Mouse (Mus musculus) midbrain, embryonic 16.5 days (tissue): ENCODE data around the gene Dst. TPM values are rescaled to one million over a fixed set of nuclear protein-coding genes. Genes with fewer than 3 reads are reported as not detected.
"Not testable (repeated sequence)": the region's sequence is repeated elsewhere in the genome, so short reads cannot be mapped to it uniquely, and the experiment has no call there.

Experiments used
- ATAC-seq: fragments of 200-750 bp; cut with Nextera tagmentation; 2 replicates; pipeline ENCODE4 v1.8.0; 2017; ENCODE audit warnings: moderate TSS enrichment
- H3K27ac ChIP-seq: fragments of 300-500 bp; sonication (generic); 2 replicates; pipeline ENCODE4 v1.5.1; 2014; ENCODE audit warnings: mild to moderate bottlenecking, low read length, mixed read lengths
- H3K27me3 ChIP-seq: fragments of 300-500 bp; sonication (generic); 2 replicates; pipeline ENCODE4 v1.6.1; 2014; ENCODE audit warnings: low read depth, low read length, mixed read lengths; ENCODE audit not compliant: control insufficient read depth, insufficient read depth
- H3K36me3 ChIP-seq: fragments of 300-500 bp; sonication (generic); 2 replicates; pipeline ENCODE4 v1.6.1; 2014; ENCODE audit warnings: mild to moderate bottlenecking, low read length, moderate library complexity, mixed read lengths; ENCODE audit not compliant: control insufficient read depth, insufficient read depth
- H3K4me1 ChIP-seq: fragments of 300-500 bp; sonication (generic); 2 replicates; pipeline ENCODE4 v1.6.1; 2014; ENCODE audit warnings: mild to moderate bottlenecking, low read length, mixed read lengths; ENCODE audit not compliant: control insufficient read depth, insufficient read depth
- H3K4me2 ChIP-seq: fragments of 300-500 bp; sonication (generic); 2 replicates; pipeline ENCODE4 v1.6.1; 2014; ENCODE audit warnings: mild to moderate bottlenecking, low read length, mixed read lengths
- H3K4me3 ChIP-seq: fragments of 300-500 bp; sonication (generic); 2 replicates; pipeline ENCODE4 v1.5.1; 2014; ENCODE audit warnings: low read depth, mild to moderate bottlenecking, low read length, moderate library complexity, mixed read lengths
- H3K9ac ChIP-seq: fragments of 300-500 bp; sonication (generic); 2 replicates; pipeline ENCODE4 v1.6.1; 2014; ENCODE audit warnings: low read depth, low read length, mixed read lengths
- H3K9me3 ChIP-seq: fragments of 300-500 bp; sonication (generic); replicated peaks from 2 replicates; pipeline ENCODE4 v1.6.1; 2014; ENCODE audit warnings: mild to moderate bottlenecking, low read length, mixed read lengths; ENCODE audit not compliant: control insufficient read depth, poor library complexity, severe bottlenecking
- whole genome bisulfite sequencing: fragments of 180-500 bp; shearing (Covaris S2); extraction: QIAGEN DNeasy Blood & Tissue Kit; methylation state at CpG from one replicate; pipeline ENCODE4 v1.1.7; 2014; 5-methylcytosine and 5-hydroxymethylcytosine counted together
- polyA plus RNA-seq: library from polyadenylated mRNA; unstranded; fragments of >200 nt; fragmentation: Nextera tagmentation; extraction: Ambion mirVana; gene quantifications from 2 replicates; pipeline ENCODE4 v1.2.1, GENCODE M21; 2015

The Dst gene
- polyA plus RNA-seq, 1 experiment from 2014 or later, result 36.1 TPM

GRCm38 (mm10) chr1:34298631-34299184, 390.7 kb downstream of the Dst start:
- Histone ChIP-seq H3K4me2 (peak overlapping the region; percentile 20; the same call in 1 of the 2 replicates), H3K9ac (no peak overlapping the region), H3K27me3 (no peaks in the 10 kb centered on the region), H3K27ac (no peak overlapping the region), H3K36me3 (peaks cover 32% of the 10 kb centered on the region), H3K4me1 (peaks cover 6% of the 10 kb centered on the region), H3K4me3 (no peak overlapping the region), H3K9me3 (no peaks in the 10 kb centered on the region)
- ATAC-seq, result peak; percentile 54; the same call in 1 of the 2 replicates
- 43% methylated on average over 18 of the region's 18 CpGs for WGBS

DNA sequence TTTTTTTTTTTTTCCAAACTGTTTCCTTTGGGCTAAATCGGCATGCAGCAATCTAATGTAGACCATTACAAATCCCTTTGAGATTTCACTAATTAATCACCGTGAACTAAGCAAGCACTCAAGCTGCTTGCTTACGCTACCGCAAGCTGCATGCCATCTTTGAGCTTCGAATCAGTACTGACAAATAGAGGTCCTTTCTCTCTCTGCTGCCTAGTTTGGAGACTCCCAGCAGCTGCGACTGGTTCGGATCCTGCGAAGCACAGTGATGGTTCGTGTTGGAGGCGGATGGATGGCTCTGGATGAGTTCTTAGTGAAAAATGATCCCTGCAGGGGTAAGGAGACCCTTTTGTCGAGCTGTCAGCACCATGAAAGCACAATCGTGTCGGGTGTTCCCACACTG, 391.5 kb downstream of the Dst start:
- Histone ChIP-seq H3K4me3 (no peak overlapping the region), H3K27me3 (no peaks in the 10 kb centered on the region), H3K9me3 (no peaks in the 10 kb centered on the region), H3K27ac (no peak overlapping the region), H3K4me2 (no peak overlapping the region), H3K36me3 (peaks cover 25% of the 10 kb centered on the region), H3K9ac (no peak overlapping the region), H3K4me1 (peaks cover 6% of the 10 kb centered on the region)
- WGBS, result 48% methylated on average over 13 of the region's 13 CpGs
- no peak for ATAC-seq

GRCm38 (mm10) chr1:34300309-34300980, 392.4 kb downstream of the Dst start:
- no peaks in the 10 kb centered on the region for H3K27me3 ChIP-seq
- no peak for ATAC-seq
- no peak overlapping the region for H3K9ac ChIP-seq
- H3K9me3 ChIP-seq, result no peaks in the 10 kb centered on the region
- H3K27ac ChIP-seq, result no peak overlapping the region
- H3K4me1 ChIP-seq, result peaks cover 6% of the 10 kb centered on the region
- no peak overlapping the region for H3K4me3 ChIP-seq
- H3K4me2 ChIP-seq, result no peak overlapping the region
- 84% methylated on average over 13 of the region's 13 CpGs for WGBS
- H3K36me3 ChIP-seq, result peaks cover 20% of the 10 kb centered on the region

DNA sequence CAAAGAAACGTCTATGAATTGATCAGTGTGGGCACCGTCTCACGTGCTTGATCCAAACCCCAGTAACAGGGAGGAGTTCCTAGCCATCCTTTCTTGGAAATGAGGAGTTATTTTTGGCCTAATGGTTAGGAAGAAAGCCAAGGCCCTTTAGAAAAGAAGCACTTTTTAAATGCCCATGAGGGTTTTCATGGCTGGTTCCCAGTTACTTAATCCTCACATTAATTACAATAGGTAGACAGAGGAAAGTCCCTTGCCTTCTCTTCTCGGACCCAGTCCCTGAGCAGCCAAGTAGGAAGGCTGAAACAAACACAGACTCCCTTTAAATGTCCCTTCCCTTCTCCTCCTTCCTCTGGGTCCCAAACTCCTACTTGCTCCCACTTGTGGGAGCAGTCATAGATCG, 396.2 kb downstream of the Dst start:
- Histone ChIP-seq H3K4me3 (no peak overlapping the region), H3K4me2 (no peak overlapping the region), H3K27me3 (no peaks in the 10 kb centered on the region), H3K4me1 (no peaks in the 10 kb centered on the region), H3K36me3 (peaks cover 30% of the 10 kb centered on the region), H3K27ac (no peak overlapping the region), H3K9me3 (no peaks in the 10 kb centered on the region), H3K9ac (no peak overlapping the region)
- no peak for ATAC-seq
- WGBS, result 70% methylated on average over 5 of the region's 5 CpGs

DNA sequence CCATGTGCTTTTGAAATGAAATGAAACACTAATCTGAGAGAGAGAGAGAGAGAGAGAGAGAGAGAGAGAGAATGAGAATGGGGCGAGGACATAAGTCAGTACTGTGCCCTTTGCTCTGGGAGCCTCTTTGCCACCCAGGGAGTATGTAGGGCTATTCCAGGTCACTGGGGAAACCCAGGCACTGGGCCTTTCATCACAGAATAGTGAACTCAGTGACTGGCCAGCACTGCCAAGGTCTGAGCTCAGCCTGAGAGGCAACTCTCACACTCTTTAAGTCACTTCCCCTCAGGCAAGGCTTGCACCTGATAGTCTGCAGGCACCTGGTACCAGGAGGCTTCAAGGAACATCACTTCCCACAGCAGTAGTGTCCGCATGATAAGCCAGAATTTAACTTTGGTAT, 398.7 kb downstream of the Dst start:
- no peak for ATAC-seq
- H3K27me3 ChIP-seq, result no peaks in the 10 kb centered on the region
- peaks cover 29% of the 10 kb centered on the region for H3K36me3 ChIP-seq
- no peak overlapping the region for H3K9ac ChIP-seq
- H3K9me3 ChIP-seq, result no peaks in the 10 kb centered on the region
- H3K4me3 ChIP-seq, result no peak overlapping the region
- H3K4me2 ChIP-seq, result no peak overlapping the region
- WGBS, result 91% methylated on average over 2 of the region's 2 CpGs
- no peaks in the 10 kb centered on the region for H3K4me1 ChIP-seq
- H3K27ac ChIP-seq, result no peak overlapping the region

DNA sequence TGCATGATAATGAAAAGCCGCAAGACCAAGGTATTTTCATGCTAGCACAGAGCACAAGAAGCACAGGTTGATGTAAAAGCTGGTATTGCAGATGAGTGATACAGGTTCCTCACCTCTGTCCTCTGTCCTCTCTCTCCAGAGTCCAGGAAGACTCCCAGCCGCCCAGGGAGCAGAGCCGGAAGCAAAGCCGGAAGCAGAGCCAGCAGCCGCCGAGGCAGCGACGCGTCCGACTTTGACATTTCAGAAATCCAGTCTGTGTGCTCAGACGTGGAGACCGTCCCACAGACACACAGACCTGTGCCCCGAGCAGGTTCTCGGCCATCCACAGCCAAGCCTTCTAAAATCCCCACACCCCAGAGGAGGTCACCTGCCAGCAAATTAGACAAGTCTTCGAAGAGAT, 399.2 kb downstream of the Dst start:
- Histone ChIP-seq H3K9me3 (no peaks in the 10 kb centered on the region), H3K9ac (no peak overlapping the region), H3K4me1 (no peaks in the 10 kb centered on the region), H3K36me3 (peaks cover 26% of the 10 kb centered on the region), H3K27me3 (no peaks in the 10 kb centered on the region), H3K4me3 (no peak overlapping the region), H3K27ac (no peak overlapping the region), H3K4me2 (no peak overlapping the region)
- 93% methylated on average over 15 of the region's 15 CpGs for WGBS
- no peak for ATAC-seq

DNA sequence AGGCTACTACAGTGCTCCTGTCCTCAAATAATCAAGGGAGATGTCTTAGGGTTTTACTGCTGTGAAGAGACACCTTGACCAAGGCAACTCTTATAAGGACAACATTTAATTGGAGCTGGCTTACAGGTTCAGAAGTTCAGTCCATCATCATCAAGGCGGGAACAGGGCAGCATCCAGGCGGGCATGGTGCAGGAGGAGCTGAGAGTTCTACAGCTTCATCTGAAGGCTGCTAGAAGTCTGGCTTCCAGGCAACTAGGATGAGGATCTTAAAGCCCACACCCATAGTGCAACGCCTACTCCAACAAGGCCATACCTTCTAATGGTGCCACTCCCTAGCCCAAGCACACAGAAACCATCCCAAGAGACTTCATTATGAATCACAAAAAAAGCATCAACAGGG, 400.8 kb downstream of the Dst start:
- H3K27ac ChIP-seq, H3K4me2 ChIP-seq, H3K27me3 ChIP-seq, ATAC-seq, H3K4me3 ChIP-seq, H3K9ac ChIP-seq, H3K4me1 ChIP-seq, H3K9me3 ChIP-seq: not testable (repeated sequence)
- WGBS, result 99% methylated on average over 3 of the region's 3 CpGs
- H3K36me3 ChIP-seq, result peaks cover 21% of the 10 kb centered on the region

- Histone ChIP-seq H3K4me2 (no peak overlapping the region), H3K27me3 (no peaks in the 10 kb centered on the region), H3K27ac (no peak overlapping the region), H3K4me1 (no peaks in the 10 kb centered on the region), H3K36me3 (peaks cover 21% of the 10 kb centered on the region), H3K4me3 (no peak overlapping the region), H3K9me3 (no peaks in the 10 kb centered on the region), H3K9ac (no peak overlapping the region)
- WGBS, result 97% methylated on average over 12 of the region's 12 CpGs
- ATAC-seq, result no peak
These were observed 401.4 kb downstream of the Dst start for GRCm38 (mm10) chr1:34309396-34309795.

DNA sequence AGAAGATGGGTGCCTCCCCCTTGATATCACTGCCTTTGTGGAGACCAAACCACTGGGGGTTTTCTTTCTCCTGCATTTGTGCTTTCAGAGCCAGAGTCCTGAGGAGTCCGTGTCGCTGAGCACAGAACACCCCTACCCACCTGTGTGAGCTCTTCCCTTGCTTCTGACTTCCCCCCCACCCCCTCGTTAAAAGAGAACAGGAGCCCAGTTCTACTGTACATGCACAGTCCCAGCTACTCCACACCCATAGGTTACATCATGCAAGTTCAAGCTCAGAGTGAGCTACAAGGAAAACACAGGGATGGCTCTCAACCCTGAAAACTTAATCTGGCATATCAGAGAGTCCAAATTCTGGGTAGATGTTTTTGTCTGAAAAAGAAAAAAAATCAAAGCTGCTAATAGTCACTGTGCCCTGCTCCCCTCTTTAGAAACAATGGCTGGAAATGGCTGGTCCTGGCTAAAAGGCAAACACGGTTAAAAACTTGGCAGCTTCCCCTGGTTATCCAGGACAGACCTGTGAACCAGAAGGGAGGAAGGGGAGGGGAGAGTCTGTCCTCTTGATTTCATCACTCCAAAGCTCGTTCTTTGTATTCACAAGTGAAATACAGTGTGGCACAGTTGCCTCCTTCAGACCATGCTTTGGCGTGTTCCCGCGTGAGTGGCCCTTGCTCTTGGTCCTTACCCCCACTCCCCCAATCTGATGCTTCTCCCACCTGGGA, 402.7 kb downstream of the Dst start:
- no peaks in the 10 kb centered on the region for H3K9me3 ChIP-seq
- no peak overlapping the region for H3K4me3 ChIP-seq
- H3K27me3 ChIP-seq, result no peaks in the 10 kb centered on the region
- ATAC-seq, result no peak
- H3K27ac ChIP-seq, result no peak overlapping the region
- H3K36me3 ChIP-seq, result peaks cover 21% of the 10 kb centered on the region
- 85% methylated on average over 8 of the region's 8 CpGs for WGBS
- H3K9ac ChIP-seq, result no peak overlapping the region
- no peaks in the 10 kb centered on the region for H3K4me1 ChIP-seq
- no peak overlapping the region for H3K4me2 ChIP-seq
